Mouse (Mus musculus) layer of hippocampus, adult 2 months (tissue): ENCODE results near the gene Ccser1. TPM values are rescaled to one million over a fixed set of nuclear protein-coding genes. Genes with fewer than 3 reads are reported as not detected.
A peak's percentile ranks its signal among the peaks of the same experiment; 100 is the strongest.

Source experiments
- DNase-seq, 2 experiments: peaks; one replicate each; pipeline ENCODE4 v3.0.0; 2022; ENCODE audit warnings: low spot score in 2 of 2
- H3K27ac ChIP-seq: fragments of 200-600 bp; 2 replicates; pipeline ENCODE4 v1.8.1; 2022
- H3K4me3 ChIP-seq: fragments of 200-600 bp; 2 replicates; pipeline ENCODE4 v1.8.1; 2022; ENCODE audit warnings: mild to moderate bottlenecking
- CTCF ChIP-seq: fragments of 200-600 bp; conservative IDR thresholded peaks from 2 replicates; pipeline ENCODE4 v1.8.1; 2022; ENCODE audit warnings: antibody characterized with exemption, mild to moderate bottlenecking, moderate library complexity
- total RNA-seq, 2 experiments: library from RNA; stranded (reverse); gene quantifications; 2 replicates each; pipeline ENCODE4 v1.2.3; 2021

Ccser1 gene
- total RNA-seq, 2 experiments from 2014 or later, result 36.9 to 45.1 TPM

DNA sequence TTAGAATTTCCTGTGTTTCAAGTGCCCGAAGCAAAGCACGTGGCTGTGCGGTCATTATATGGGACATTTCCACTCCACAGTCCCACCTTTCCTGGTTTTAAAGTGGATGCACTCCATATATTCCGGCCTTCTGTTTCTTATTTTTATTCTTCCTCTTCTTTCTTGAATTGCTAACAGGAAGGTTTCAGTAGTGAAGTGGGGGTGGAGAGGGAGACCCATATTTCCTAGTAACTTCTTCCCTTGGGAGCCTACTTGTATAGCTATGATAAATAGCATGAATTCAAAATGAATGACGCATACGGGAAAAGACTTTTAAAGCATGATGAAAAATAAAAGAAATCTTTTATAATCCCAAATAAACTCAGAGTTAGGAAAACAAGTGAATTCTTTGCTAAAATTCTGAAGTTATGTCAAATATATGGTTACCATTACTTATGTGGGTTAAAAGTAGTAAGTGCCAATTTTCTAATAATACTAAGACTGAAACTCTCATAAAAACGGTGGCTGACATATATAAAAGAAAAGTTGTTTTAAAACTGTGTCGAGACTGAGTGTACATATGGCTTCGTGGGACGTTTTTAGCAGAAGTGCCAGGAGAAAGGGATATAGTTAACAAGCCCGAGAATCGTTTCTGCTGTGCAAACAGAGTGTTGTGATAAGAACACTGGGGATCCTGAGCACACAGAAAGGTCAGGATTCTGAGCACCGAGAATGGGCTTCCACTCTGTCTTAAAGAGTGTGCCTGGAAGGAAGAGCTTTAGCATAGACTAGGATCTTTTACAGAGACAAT is 11.7 kb downstream of the Ccser1 start:
- H3K27ac ChIP-seq, result no peak overlapping the region
- TF ChIP-seq CTCF, result no peak
- DNase-seq, result no peak
- H3K4me3 ChIP-seq, result no peak overlapping the region

DNA sequence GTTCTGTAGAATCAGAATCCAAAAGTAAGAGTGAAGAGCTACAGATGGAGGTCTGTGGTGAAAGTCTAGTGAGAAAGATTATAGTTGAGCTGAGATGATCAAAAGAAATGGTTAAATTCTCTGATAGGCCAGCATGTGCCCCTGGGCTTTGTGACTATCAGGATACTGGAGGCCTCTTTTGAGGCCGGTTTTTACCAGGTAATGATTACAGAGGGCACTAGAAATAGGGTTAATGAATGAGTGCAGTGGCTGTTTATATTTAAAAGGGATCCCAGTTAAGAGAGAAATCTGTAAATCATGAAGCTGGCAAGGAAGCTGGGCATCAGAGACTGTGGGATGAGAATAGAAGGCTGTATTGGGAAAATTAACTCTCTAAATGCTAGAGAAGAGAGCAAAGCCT is 23.2 kb downstream of the Ccser1 start:
- no peak for DNase-seq
- Histone ChIP-seq H3K27ac (peak overlapping the region; percentile 15; the same call in 1 of the 2 replicates), H3K4me3 (no peak overlapping the region)
- no peak for TF ChIP-seq CTCF

DNA sequence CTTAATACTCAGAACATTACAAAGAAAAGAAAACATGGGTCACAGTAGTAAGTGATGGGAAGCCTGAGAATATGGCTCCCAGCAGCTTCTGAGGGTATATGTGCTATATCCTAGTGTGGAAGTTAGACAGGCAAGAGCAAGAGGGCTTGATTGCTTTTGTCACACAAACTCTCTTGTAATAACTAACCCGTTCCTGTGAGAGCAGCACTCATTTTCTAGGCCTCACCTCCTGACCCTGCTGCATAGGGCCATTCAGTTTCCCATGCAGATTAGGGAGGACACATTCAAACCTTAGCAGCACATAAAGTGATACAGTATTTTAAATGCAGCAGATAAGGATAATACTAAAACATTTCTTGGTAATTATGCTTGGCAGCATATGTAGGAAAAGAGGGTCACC is 25.9 kb downstream of the Ccser1 start:
- no peak for TF ChIP-seq CTCF
- DNase-seq, result no peak
- Histone ChIP-seq H3K4me3 (no peak overlapping the region), H3K27ac (no peak overlapping the region)

DNA sequence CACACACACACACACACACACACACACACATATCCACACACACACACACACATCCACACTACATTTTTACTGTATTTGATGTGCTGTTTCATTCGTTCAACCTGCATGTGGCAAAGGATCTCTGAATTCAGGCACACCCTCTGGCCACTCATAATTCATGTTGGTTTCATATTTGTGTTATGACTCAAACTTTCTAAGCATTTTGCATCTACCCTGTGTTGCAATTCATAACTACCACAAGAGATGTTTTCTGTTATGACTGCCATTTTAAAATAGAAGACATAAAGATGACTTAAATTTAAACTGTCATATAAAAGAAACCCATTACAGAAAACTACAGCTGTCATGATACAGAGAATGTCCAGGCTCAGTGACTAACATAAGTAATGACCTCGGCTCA is 26.5 kb downstream of the Ccser1 start:
- Histone ChIP-seq H3K27ac (no peak overlapping the region), H3K4me3 (no peak overlapping the region)
- no peak for DNase-seq
- no peak for TF ChIP-seq CTCF

DNA sequence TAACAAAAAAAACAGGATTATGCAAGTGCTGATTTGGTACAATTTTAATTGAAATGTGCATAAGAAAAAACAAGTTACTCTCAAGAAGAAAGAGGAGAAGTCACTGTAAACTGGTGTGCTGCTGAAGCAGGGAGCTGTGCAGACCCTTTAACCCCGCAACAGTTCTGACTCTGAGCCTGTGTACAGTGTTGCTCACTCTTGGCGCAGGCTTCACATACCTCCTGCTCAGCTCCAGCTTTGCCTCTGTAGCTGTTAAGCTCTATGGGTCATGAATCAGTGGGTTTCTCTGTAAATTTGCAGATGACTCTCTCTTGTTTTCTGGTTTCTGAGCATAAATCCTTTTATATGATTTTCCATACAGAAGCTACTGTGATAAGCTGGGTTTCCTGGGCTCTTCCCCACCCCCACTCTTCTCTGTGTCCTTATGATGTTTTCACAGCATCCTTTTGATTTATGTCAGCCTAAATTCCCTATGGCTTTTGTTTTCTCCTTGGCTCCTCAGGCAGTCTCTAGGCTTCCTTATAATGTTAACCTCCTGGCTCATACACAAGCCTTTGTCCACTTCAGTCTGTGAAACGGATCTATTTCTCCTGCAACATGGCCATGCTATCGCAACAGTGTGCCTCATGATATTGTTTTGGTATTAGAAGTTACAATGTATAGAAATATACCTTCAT is 30.1 kb downstream of the Ccser1 start:
- H3K4me3 ChIP-seq, result no peak overlapping the region
- H3K27ac ChIP-seq, result peak overlapping the region; percentile 7; the same call in 1 of the 2 replicates
- TF ChIP-seq CTCF, result no peak
- DNase-seq, result no peak

DNA sequence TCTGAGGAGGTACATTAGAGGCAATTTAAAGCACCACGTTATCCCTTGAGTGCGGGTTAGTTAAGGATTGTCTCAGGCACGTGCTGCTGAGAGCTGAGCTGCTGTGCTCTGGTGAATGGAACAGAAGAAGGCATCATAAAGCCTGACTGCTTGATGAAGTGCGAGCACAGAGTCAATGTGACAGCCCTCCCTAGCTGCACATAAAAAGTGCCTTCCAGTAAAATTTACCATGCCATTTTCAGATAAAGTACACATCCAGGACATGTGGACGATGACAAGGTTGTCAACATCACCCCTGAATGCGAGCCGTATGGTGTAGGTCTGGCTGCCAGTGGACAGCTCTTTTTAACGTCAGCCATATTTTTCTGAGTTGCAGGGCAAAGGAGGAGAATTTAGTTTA is 35.6 kb downstream of the Ccser1 start:
- H3K27ac ChIP-seq, result no peak overlapping the region
- DNase-seq, result no peak
- no peak for TF ChIP-seq CTCF
- no peak overlapping the region for H3K4me3 ChIP-seq

DNA sequence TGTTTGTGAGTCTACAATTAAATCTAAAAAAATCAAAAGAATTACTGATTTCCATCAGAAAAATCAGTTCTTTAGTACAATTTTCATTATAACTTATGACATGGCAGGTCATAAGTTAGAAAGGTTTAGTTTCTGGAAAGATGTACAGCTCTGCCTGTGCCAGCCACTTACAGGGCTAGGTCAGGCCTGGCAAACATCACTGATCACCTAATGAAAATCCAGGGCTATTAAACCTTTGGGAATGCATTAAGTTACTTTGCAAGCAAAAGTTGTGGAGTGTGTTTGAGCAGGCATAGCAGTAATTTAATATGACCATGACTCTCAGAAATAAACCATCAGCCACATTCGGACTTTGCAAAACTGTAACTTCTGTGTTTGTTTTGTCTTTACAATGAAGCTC is 36.4 kb downstream of the Ccser1 start:
- no peak for DNase-seq
- H3K4me3 ChIP-seq, result no peak overlapping the region
- no peak for TF ChIP-seq CTCF
- no peak overlapping the region for H3K27ac ChIP-seq

DNA sequence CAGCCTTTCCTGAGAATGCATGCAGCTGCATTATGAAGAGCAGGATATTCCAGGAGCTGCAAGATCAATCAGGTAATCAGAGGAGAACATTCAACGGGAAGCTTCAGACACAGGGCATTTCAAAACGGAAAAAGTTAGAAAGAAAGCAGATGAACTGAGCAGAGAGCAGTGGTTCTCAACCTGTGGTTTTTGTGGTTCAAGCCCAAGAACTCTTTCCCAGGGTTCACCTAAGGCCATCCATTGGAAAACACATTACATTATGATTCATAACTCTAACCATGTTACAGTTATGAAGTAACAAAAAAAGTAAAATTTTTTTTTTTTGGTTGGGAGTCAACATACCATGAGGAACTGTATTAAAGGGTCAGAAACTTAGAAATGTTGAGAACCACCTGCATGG is 37.6 kb downstream of the Ccser1 start:
- H3K4me3 ChIP-seq, result no peak overlapping the region
- TF ChIP-seq CTCF, result no peak
- DNase-seq, result no peak
- H3K27ac ChIP-seq, result no peak overlapping the region

DNA sequence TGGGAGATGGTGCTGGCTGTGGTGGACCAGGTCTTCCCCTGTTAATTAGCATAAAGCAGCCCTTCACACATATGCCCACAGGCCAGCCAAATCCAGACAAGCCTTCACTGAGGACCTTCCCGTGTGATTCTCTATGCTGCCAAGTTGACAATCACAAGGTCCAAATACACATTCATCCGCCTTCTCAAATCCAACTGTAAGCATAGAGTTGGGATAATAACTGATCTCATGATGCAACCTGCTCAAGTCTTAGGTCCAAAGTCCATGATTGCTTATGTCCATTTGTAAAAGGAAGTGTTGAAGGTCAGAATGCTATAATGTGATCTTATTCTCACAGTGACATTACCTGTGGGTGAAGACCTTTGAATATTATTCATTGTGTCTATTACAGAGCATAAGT is 43.4 kb downstream of the Ccser1 start:
- DNase-seq, result no peak
- no peak for TF ChIP-seq CTCF
- Histone ChIP-seq H3K27ac (no peak overlapping the region), H3K4me3 (no peak overlapping the region)

DNA sequence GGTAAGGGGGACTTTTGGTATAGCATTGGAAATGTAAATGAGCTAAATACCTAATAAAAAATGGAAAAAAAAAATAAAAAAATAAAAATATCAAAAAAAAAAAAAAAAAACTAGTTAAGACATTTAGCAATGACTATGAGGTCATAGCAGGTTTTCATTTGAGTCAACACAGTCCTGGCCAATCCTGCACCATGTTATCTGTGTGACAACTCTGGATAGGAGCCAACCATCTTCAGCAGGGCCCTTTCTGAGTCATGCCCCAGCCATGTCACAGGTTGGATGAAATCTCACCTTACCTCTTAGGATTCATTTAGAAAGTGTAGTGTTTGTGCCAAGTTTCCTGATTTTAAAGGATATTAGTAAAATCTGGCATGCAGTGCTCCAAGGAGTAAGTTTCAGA is 45.2 kb downstream of the Ccser1 start:
- Histone ChIP-seq H3K4me3 (no peak overlapping the region), H3K27ac (no peak overlapping the region)
- TF ChIP-seq CTCF, result no peak
- DNase-seq, result no peak

DNA sequence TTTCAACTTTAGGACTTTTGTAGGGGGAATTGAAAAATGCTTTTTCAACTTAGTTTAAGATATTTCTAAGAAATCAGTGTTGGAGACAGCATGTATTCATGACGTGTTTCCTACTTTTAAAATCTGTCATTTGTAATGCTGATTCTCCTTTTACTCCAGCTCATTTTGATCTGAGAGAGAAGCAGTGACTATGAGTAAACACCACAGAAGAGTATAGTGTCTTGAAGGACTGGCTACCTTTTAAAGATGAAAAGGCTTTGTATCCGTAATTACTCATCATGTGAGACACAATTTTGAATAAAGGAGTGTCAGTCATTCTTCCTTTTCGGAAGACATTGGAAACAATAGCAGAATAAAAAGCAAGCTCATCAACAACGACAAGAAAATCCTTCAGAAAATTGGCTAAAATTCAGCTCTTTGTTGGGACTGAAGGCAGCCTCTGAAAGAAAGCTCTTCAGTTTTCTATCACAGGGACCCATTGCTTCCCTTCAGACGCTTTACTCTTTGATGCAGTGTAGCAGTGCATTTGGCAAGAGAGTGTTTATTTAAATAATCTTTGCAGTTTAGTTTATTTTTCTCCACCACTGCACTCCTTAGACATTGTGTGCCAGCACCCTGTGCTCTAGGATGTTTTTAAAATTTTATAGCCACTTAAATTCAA is 50.1 kb downstream of the Ccser1 start:
- no peak for TF ChIP-seq CTCF
- no peak for DNase-seq
- no peak overlapping the region for H3K27ac ChIP-seq
- H3K4me3 ChIP-seq, result no peak overlapping the region

DNA sequence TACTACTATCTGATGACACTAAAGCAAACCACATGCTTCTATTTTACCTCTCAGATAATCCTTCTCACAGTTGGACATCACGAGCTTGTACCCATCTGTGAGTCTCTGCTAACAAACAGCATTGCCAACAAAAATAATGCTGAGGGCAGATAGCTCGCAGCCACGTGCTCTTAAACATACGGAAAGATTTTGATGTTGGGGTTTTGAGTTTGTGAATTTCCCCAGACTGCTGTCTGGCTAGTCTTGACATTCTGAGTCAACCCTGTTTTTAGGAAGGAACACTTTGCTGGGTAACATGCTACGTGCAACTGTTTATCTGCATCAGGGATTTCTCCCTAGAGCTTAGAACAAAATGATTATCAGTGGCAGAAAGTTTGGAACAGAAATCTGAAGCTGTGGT is 52.9 kb downstream of the Ccser1 start:
- no peak for TF ChIP-seq CTCF
- Histone ChIP-seq H3K4me3 (no peak overlapping the region), H3K27ac (peak overlapping the region; percentile 12; the same call in 1 of the 2 replicates)
- no peak for DNase-seq

DNA sequence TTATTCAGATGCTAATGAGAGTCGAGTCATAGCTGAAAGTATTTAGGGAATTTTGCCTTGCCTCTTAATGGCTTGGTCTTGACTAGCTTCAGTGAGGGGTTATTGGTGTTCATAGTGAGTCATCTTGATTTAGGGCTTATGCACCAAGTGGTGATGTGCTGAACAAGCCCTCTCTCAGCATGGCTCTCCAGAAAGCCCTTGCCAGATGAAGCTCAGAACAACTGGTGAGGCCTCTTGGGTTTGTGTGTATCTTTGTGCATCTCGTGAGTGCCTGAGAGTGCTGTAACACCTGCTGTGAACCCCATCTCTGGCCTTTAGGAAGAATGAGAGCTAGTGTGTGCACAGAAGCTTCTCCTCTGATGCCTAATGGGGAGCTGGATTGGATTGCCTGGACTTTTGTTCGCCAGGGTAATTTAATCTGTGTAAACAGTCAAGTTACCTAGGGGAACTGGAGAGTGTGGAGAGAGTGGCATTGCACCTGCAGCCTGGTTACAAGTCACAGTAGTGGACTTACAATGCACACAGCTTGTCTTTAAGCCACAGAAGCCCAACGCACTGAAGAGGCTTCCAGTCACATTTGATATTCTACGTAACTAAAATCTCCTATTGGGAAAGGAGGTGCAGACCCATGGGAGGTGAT is 53.5 kb downstream of the Ccser1 start:
- TF ChIP-seq CTCF, result no peak
- DNase-seq, result no peak
- H3K27ac ChIP-seq, result 0 out of 2 replicates have a peak overlapping the region, but pooled peaks have one; percentile 12
- H3K4me3 ChIP-seq, result no peak overlapping the region
